Mouse (Mus musculus): ENCODE data around the gene Calhm3.

DNA sequence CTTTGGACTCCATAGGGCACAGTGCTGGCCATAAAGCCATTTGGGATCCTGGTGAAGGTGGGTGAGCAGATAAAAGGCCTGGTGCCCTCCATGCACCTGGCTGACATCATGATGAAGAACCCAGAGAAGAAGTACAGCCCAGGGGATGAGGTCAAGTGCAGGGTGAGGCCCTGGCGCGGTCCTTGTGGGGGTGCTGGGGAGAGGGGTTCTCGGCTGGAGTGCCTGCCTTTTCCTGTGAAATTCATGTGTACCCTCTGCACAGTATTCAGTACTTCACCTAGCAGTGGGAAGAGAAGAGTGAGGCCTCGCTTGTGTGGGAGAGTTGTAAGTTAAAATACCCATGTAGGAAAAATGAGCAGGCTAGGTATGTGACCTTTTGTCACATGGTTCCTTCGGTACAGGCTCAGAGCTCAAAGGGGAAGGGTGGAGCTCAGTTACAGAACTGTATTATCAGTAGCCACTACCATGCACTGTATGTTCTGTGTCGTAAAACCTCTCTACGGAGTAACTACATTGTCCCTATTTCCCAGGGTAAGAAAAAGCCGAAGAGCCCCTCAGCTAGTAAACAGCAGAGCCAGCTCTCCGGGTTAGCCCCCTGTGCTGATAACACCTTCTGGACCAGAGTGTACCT lies 52.8 kb downstream of the Calhm3 start:
- no peak for TF ChIP-seq GATA1 (IDR thresholded peaks at IDR 0.05; ENCODE audit: low read length)
- TF ChIP-seq TAL1 (IDR thresholded peaks at IDR 0.05; ENCODE audit: low read length): no peak

All from erythroblast, embryonic 14.5 days (primary cell).